Mouse (Mus musculus) liver, postnatal 0 days (tissue): ENCODE data around the gene Pias3.
A peak's percentile ranks its signal among the peaks of the same experiment; 100 is the strongest.

ENCODE experiments used
- CTCF ChIP-seq: sonication (generic); IDR thresholded peaks from 2 replicates; pipeline ENCODE4 v1.5.1; 2016; ENCODE audit warnings: antibody characterized with exemption, low read depth
- EP300 ChIP-seq: IDR thresholded peaks from 2 replicates; pipeline ENCODE4 v1.6.1; 2016; ENCODE audit warnings: antibody characterized with exemption, low read depth, mild to moderate bottlenecking

DNA sequence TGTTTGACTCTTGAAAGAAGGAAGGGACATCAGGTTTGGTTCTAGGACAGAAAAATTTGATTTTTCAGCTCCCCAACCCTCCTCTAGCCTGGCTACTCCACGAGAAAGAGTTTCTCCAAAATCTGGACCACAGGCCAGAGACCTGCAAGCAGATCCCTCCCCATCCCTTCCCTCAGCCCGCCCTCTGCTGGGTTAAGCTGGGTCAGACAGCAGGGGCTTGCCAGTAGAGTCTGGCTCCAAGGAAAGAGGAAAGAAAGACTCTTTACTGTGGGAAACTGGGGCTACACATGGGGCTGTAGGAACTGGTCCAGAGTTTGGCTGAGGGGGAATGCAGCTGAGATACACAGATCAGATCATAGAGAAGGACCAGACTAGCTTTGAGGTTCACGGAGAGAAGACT, 3.7 kb upstream of the Pias3 start:
- peak; percentile 40 for TF ChIP-seq CTCF
- TF ChIP-seq EP300: no peak
